Mouse (Mus musculus): Measurements from ENCODE around the gene Cab39.
"Not testable (repeated sequence)": the region's sequence is repeated elsewhere in the genome, so short reads cannot be mapped to it uniquely, and the experiment has no call there.

Gene Cab39

GRCm38 (mm10) chr1:85790565-85790964 lies 2.7 kb upstream of the Cab39 start:
- no peak for DNase-seq (ENCODE audit: low spot score)

GRCm38 (mm10) chr1:85791476-85791875 lies 1.8 kb upstream of the Cab39 start:
- DNase-seq (ENCODE audit: low spot score): no peak

- DNase-seq (ENCODE audit: low spot score): peak; percentile 56
Measured at GRCm38 (mm10) chr1:85794106-85794771, 998 bp downstream of the Cab39 start.

GRCm38 (mm10) chr1:85795196-85795595 lies 2.0 kb downstream of the Cab39 start:
- no peak for DNase-seq (ENCODE audit: low spot score)

GRCm38 (mm10) chr1:85799776-85800175 lies 6.5 kb downstream of the Cab39 start:
- no peak for DNase-seq (ENCODE audit: low spot score)

- no peak for DNase-seq (ENCODE audit: low spot score)
Measured at GRCm38 (mm10) chr1:85802517-85802916, 9.3 kb downstream of the Cab39 start.

- no peak for DNase-seq (ENCODE audit: low spot score)
Measured at GRCm38 (mm10) chr1:85804551-85804950, 11.3 kb downstream of the Cab39 start.

GRCm38 (mm10) chr1:85809256-85809655 lies 16.0 kb downstream of the Cab39 start:
- DNase-seq (ENCODE audit: low spot score): no peak

- peak; percentile 28 for DNase-seq (ENCODE audit: low spot score)
Measured at GRCm38 (mm10) chr1:85810343-85810742, 17.1 kb downstream of the Cab39 start.

- no peak for DNase-seq (ENCODE audit: low spot score)
Measured at GRCm38 (mm10) chr1:85810787-85811186, 17.5 kb downstream of the Cab39 start.

- DNase-seq (ENCODE audit: low spot score): not testable (repeated sequence)
Measured at GRCm38 (mm10) chr1:85814213-85814612, 21.0 kb downstream of the Cab39 start.

GRCm38 (mm10) chr1:85818121-85818520 lies 24.9 kb downstream of the Cab39 start:
- DNase-seq (ENCODE audit: low spot score): no peak

GRCm38 (mm10) chr1:85819695-85820094 lies 26.5 kb downstream of the Cab39 start:
- no peak for DNase-seq (ENCODE audit: low spot score)

- no peak for DNase-seq (ENCODE audit: low spot score)
Measured at GRCm38 (mm10) chr1:85822239-85822638, 29.0 kb downstream of the Cab39 start.

- DNase-seq (ENCODE audit: low spot score): no peak
Measured at GRCm38 (mm10) chr1:85824905-85825304, 31.7 kb downstream of the Cab39 start.

- DNase-seq (ENCODE audit: low spot score): no peak
Measured at GRCm38 (mm10) chr1:85827166-85827565, 33.9 kb downstream of the Cab39 start.

GRCm38 (mm10) chr1:85829016-85829415 lies 35.8 kb downstream of the Cab39 start:
- no peak for DNase-seq (ENCODE audit: low spot score)

GRCm38 (mm10) chr1:85838056-85838455 lies 44.8 kb downstream of the Cab39 start:
- DNase-seq (ENCODE audit: low spot score): no peak

GRCm38 (mm10) chr1:85839356-85839755 lies 46.1 kb downstream of the Cab39 start:
- DNase-seq (ENCODE audit: low spot score): no peak

- no peak for DNase-seq (ENCODE audit: low spot score)
Measured at GRCm38 (mm10) chr1:85839790-85840189, 46.5 kb downstream of the Cab39 start.

GRCm38 (mm10) chr1:85840421-85840820 lies 47.2 kb downstream of the Cab39 start:
- DNase-seq (ENCODE audit: low spot score): no peak

- peak; percentile 72 for DNase-seq (ENCODE audit: low spot score)
Measured at GRCm38 (mm10) chr1:85842251-85842650, 49.0 kb downstream of the Cab39 start.

GRCm38 (mm10) chr1:85843291-85843863 lies 50.1 kb downstream of the Cab39 start:
- DNase-seq (ENCODE audit: low spot score): no peak

GRCm38 (mm10) chr1:85844981-85845380 lies 51.7 kb downstream of the Cab39 start:
- no peak for DNase-seq (ENCODE audit: low spot score)
